Mouse (Mus musculus) testis, adult 2 months (tissue): ENCODE data around the gene Ctnna2. TPM values are rescaled to one million over a fixed set of nuclear protein-coding genes. Genes with fewer than 3 reads are reported as not detected.

Experiments
- H3K27ac ChIP-seq: fragments of 200-500 bp; 2 replicates; pipeline ENCODE4 v1.5.1; 2012; ENCODE audit warnings: low read depth, low read length; ENCODE audit not compliant: control insufficient read depth, insufficient read depth
- H3K27me3 ChIP-seq: fragments of 200-500 bp; 2 replicates; pipeline ENCODE4 v1.6.1; 2012; ENCODE audit warnings: mild to moderate bottlenecking, low read length, moderate library complexity; ENCODE audit not compliant: control insufficient read depth, insufficient read depth
- H3K36me3 ChIP-seq: fragments of 200-500 bp; 2 replicates; pipeline ENCODE4 v1.6.1; 2012; ENCODE audit warnings: mild to moderate bottlenecking, low read length; ENCODE audit not compliant: control insufficient read depth, insufficient read depth
- H3K4me1 ChIP-seq: fragments of 200-500 bp; 2 replicates; pipeline ENCODE4 v1.6.1; 2012; ENCODE audit warnings: low read length; ENCODE audit not compliant: control insufficient read depth, insufficient read depth
- H3K4me3 ChIP-seq: fragments of 200-500 bp; 2 replicates; pipeline ENCODE4 v1.5.1; 2012; ENCODE audit warnings: low read depth, mild to moderate bottlenecking, low read length, moderate library complexity, mixed read lengths; ENCODE audit not compliant: control insufficient read depth
- CTCF ChIP-seq: fragments of 200-500 bp; IDR thresholded peaks from 2 replicates; pipeline ENCODE4 v1.5.1; 2012; ENCODE audit warnings: low read depth, mild to moderate bottlenecking, inconsistent platforms, low read length, moderate library complexity; ENCODE audit not compliant: control insufficient read depth, insufficient read depth, insufficient replicate concordance
- POLR2A ChIP-seq: fragments of 200-500 bp; IDR thresholded peaks from 2 replicates; pipeline ENCODE4 v1.6.1; 2012; ENCODE audit warnings: low read depth, mild to moderate bottlenecking, inconsistent platforms, low read length, moderate library complexity; ENCODE audit not compliant: control insufficient read depth
- polyA plus RNA-seq: library from polyadenylated mRNA; depleted of rRNA; stranded (reverse); fragments of >200 nt; gene quantifications from 2 replicates; pipeline ENCODE4 v1.2.3, GENCODE M21; 2012; rRNA removed

Gene Ctnna2
- 4.9 and 7.2 TPM in 2 replicates for polyA plus RNA-seq

- TF ChIP-seq CTCF, result peak; percentile 14; the same call in 1 of the 2 replicates
- TF ChIP-seq POLR2A, result no peak
Observed at GRCm38 (mm10) chr6:77979241-77979961, at the start of gene Ctnna2. Ctnna2 (minus strand) TSS chr6:77979699.

GRCm38 (mm10) chr6:77980137-77981052 is 896 bp upstream of the Ctnna2 start:
- no peaks in the 10 kb centered on the region for H3K36me3 ChIP-seq
- H3K27me3 ChIP-seq, result no peaks in the 10 kb centered on the region
- no peak overlapping the region for H3K4me3 ChIP-seq
- H3K27ac ChIP-seq, result no peak overlapping the region
- H3K4me1 ChIP-seq, result peaks cover 10% of the 10 kb centered on the region
- TF ChIP-seq POLR2A, result no peak

More at GRCm38 (mm10) chr6:77979241-77979961, at the start of gene Ctnna2:
- H3K4me1 ChIP-seq, result peaks cover 10% of the 10 kb centered on the region
- H3K27me3 ChIP-seq, result no peaks in the 10 kb centered on the region
- peak within 1 kb of the TSS; percentile 77 for H3K4me3 ChIP-seq
- H3K27ac ChIP-seq, result no peak within 1 kb of the TSS
- H3K36me3 ChIP-seq, result no peaks in the 10 kb centered on the region

GRCm38 (mm10) chr6:77978476-77979240 is 841 bp downstream of the Ctnna2 start:
- TF ChIP-seq POLR2A (no peak), CTCF (no peak)
- H3K4me1 ChIP-seq, result peaks cover 10% of the 10 kb centered on the region
- no peaks in the 10 kb centered on the region for H3K36me3 ChIP-seq
- H3K27me3 ChIP-seq, result no peaks in the 10 kb centered on the region
- no peak overlapping the region for H3K27ac ChIP-seq
- H3K4me3 ChIP-seq, result no peak overlapping the region; the same call in 1 of the 2 replicates

- H3K4me3 ChIP-seq, result no peak overlapping the region
- no peak for TF ChIP-seq CTCF
- no peak for TF ChIP-seq POLR2A
- H3K4me1 ChIP-seq, result no peaks in the 10 kb centered on the region
- H3K27ac ChIP-seq, result peak overlapping the region; percentile 21; the same call in 1 of the 2 replicates
- H3K36me3 ChIP-seq, result no peaks in the 10 kb centered on the region
- no peaks in the 10 kb centered on the region for H3K27me3 ChIP-seq
Observed at GRCm38 (mm10) chr6:77970545-77971242, 8.8 kb downstream of the Ctnna2 start.

GRCm38 (mm10) chr6:77969774-77970173 is 9.7 kb downstream of the Ctnna2 start:
- Histone ChIP-seq H3K27ac (no peak overlapping the region), H3K4me3 (no peak overlapping the region), H3K27me3 (no peaks in the 10 kb centered on the region), H3K36me3 (no peaks in the 10 kb centered on the region), H3K4me1 (no peaks in the 10 kb centered on the region)
- no peak for TF ChIP-seq POLR2A
- TF ChIP-seq CTCF, result no peak

- no peaks in the 10 kb centered on the region for H3K27me3 ChIP-seq
- H3K27ac ChIP-seq, result no peak overlapping the region
- no peaks in the 10 kb centered on the region; the same call in none of the 2 replicates for H3K4me1 ChIP-seq
- peak overlapping the region; percentile 62; the same call in 1 of the 2 replicates for H3K4me3 ChIP-seq
- TF ChIP-seq POLR2A, result no peak
- no peak for TF ChIP-seq CTCF
- no peaks in the 10 kb centered on the region for H3K36me3 ChIP-seq
Observed at GRCm38 (mm10) chr6:77962011-77962410, 17.5 kb downstream of the Ctnna2 start.
